Mouse (Mus musculus) CD4-positive helper T cell, adult 2 months (primary cell): ENCODE results near the gene Tgif2.
"Not testable (repeated sequence)": the region's sequence is repeated elsewhere in the genome, so short reads cannot be mapped to it uniquely, and the experiment has no call there.

Experiments
- DNase-seq: peaks from one replicate; pipeline ENCODE4 v3.0.0-alpha.2; 2012; ENCODE audit warnings: low read depth, missing footprints, low spot score

Tgif2 gene

DNA sequence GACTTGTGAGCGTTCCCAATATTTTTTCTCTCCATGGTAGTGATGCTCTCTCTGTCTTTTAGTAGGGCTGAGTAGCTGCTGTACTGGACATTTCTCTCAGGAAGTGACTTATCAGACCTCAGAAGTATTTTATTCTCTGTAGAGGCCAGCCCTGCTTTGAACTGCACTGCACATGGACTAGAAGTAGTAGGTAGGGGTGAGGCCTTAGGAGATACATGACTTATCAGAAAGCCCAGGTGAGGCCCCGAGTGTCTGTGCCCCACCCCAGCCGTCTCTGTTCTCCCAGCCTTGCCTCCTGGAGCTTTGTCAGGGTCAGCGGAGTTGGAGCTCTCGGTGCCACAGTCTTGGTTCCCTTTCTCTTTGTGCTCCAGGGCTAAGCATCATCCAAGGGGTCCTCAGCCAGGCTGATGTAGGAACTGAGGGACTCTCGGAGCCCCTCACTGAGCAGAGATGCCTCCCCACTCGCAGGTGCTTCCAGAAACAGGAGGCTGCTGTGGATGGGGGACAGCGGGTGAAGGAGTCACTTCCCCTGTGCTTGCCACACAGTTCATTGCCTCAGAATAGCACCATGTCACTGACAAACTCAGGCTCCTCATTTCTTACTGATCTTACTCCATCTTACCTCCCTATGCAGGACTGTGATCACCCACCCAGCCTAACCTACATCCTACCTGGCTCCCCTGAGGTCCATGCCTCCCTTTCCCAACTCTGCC, 34.4 kb downstream of the Tgif2 start:
- no peak for DNase-seq

DNA sequence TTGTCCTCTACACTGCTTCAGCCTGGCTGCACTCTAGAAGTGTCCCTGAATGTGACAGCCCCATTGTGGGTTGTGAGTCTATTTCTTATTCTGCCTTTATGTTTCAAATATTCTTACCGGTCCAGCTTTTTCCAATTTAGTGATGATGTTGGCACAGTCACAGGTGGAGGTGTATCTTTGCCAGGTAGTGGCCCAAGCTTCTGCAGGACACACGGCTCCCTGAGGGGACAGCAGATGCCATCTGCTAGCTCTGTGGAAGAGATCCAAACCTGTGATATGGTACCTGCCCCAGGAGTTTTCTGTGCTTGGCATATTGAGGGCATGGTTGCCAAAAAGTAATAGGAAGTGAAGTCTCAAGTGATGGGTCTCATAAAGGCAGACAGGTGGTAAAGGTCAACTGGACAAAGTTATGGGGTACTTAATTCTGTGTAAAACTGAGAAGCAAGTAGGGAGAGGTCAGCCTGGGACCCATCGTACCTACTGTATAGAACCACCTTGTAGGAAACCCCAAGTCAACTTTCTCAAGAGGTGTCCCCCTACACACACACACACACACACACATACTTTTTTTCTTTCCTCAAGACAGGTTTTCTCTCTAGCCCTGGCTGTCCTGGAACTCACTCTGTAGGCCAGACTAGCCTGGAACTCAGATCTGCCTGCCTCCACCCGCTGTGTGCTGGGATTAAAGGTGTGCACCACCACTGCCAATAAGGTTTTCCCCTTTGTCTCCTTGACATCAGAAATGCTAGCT, 35.1 kb downstream of the Tgif2 start:
- no peak for DNase-seq

DNA sequence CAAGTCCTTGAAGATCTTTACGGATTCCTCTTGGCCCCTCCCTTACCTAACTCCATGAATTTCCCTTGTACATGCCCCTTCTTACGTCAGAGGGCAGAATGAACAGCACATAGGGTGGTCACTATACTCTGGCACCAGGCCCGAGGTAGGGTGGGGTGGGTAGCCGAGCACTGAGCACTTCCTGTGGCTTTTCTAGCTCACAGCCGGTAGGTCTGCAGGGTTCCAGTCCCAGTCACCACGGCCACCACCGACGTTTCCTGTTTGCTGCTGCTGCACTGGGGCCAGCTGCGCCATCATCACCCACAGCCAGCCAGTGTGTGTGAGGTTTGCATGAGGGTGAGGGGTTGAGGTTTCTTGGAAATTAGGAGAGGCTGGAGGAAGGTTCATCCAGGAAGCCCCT, 37.9 kb downstream of the Tgif2 start:
- peak; percentile 81 for DNase-seq

DNA sequence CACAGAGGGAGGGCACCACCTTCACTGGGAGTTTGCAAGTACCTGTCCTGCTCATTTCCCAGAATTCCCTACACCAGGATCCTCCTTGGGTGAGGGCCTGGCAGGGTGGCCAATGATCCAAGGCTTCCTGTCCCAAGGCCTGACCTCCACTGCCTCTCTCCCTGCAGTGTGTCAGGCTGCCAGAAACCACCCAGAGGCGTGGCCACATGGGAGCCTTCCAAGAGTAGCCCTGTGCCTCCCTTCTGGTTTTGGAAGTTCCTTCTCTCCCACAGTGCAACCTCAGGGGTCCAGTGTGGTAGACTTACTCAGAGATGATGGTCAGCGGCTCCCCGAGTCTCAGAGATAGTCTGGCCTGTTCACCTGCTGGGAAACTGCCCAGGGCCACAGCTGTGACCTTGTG, 39.7 kb downstream of the Tgif2 start:
- DNase-seq, result no peak

DNA sequence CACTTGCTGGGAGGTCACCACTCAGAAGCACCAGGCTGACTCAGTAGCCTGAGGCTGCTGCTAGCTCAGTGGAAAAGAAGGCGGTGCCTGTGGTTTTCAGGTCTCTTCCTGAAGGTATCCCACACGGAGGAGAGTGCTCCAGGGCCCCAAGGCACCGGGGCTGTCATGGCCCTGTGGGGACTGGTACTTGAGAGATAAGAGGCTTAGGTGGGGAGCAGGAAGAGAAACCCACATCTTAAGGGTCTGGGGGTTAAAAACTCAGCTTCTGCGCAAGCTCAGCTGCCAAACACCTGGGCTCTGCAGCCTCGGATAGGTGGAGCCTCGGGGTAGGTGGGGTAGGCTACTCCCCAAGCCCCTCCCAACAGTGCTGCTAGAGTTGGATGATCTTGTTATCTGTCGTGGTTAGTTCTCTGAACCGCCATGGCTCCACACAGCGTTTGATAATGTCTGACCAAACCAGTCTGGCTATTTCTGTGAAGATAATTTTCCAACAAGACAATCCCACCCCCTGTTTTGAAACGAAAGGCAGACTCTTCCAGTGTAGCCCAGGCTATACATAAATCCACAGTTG, 42.7 kb downstream of the Tgif2 start:
- peak; percentile 89 for DNase-seq

DNA sequence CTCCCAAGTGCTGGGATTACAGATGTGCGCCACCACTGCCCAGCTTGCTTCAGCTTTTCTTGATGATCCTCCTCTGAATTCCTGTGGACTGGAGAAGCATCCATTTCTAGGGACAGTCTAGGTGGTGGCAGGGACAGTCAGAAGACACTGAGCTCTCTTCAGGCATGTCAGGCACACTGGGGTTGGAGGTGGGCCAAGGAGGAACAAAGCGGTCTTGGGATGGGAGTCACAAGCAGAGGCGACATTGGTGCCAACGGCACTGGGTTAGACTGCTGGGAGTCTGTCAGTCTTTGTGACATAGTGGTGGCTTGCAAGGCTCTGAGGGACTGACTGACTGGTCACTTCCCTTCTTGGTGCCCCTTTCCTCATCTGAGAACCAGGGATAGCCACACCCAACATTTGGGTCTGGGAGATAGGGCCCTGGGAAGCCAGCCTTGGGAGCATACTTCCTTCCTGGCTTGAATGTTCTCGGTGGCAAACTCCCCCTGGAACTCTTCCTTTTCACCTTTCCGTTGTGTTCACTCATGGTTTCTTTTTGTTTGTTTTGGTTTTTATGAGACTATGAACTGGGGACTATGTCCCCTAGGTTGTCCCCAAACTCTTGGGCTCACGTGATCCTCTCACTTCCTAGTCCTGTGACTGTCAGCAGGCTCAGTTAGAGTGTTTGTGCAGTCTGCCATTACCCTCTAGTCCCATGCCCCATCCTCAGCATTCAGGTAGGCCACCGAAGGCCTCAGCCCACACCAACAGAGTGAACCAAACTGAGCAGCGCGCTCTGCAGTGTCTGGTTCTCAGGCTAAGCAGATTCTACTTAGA, 44.8 kb downstream of the Tgif2 start:
- DNase-seq, result no peak

DNA sequence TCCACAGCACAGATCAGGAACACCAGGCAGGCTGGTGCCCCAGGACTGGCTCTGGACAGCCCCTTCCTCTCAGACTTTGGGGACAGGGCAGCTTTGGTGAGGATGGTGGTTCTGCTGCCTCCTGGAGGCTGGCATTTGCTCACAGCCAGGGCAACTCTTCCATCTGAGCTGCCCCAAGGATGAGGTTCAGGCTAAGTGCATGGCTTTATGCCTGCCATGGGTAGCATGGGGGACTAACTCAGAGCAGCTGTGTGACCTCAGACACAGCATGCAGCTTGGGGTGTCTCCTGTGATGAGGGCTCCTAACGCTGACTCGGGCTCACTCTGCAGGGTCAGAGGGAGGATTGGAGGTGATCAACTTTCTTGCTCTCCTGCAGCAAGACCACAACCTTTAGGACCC, 45.9 kb downstream of the Tgif2 start:
- DNase-seq, result not testable (repeated sequence)

DNA sequence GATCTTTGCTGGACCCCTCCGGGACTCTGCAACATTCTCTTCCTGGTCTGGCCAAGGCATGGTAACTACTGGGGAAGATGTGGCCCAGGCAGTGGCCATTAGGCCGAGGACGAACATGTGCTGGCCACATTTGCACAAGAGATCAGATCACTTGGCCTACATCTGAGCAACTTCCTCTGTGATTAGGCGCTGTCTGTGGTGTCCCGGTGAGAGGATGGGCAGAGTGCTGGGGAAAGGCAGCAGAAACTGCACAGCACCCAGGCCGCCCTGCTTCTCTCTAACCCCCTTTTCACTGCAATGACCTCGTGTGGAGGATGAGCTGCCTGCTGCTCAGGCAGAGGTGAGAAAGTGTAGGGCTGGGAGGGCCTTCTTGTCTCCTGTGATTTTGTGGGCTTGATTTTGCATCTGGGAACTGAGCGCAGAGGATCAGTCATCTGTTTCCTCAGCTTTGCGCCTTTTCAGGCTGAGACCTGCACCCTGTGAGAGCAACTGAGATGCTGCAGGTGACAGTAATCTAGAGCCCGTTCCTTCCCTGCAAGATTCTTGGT, 46.4 kb downstream of the Tgif2 start:
- peak; percentile 39 for DNase-seq

DNA sequence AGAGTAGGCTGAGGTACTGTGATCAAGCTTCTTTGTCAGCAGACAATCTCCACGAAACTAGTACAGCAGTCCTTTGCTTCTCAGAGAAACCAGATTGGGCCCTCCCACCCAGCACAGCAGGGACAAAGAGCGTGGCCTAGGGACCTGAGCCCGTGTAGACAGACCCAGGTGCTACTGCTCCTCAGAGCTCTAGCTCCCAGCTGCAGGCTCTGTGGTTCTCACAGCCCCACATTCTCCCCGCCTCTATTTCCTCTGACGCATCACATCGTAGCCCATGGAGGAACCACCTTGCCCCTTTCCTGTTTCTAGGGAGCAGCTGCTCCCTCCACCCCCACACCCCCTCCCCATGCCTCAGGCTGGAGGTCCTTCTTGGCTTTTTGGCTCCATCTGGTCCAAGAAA, 47.2 kb downstream of the Tgif2 start, which contains the start of gene Sla2:
TSS of gene Sla2 (minus strand) at position 176 of the 400 bp plus-strand sequence.
- DNase-seq, result peak; percentile 85

DNA sequence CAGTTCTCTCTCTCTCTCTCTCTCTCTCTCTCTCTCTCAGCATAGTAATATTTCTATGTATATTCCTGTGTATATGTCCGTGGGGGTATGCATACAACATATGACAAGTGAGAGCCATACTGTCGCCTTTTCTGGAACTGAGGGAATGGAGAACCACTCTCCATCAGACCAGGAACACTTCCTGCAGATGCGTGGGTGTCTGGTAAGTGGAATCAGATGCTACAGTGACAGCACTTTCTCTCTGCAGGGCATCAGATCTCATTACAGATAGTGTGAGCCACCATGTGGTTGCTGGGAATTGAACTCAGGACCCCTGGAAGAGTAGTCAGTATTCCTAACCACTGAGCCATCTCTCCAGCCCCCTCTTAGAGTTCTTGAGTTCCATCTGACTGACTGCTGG, 48.7 kb downstream of the Tgif2 start:
- DNase-seq, result no peak

DNA sequence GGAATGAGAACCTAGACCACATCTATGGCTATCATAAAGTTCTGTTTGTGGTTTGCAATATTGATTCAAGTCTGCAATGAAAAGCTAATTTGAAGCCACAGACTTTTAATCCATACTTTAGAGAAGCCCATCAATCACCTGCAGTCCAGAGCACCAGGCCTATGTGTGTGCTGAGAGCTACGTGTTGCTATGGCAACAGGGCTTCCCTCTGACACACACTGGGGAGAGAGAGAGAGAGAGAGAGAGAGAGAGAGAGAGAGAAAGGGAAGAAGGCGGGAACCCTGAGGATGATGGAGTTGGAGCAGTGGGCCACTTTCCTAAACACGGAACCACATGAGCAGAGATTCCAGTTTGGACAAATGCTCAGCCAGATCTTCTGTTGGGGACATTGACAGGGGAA, 52.4 kb downstream of the Tgif2 start:
- DNase-seq, result no peak

DNA sequence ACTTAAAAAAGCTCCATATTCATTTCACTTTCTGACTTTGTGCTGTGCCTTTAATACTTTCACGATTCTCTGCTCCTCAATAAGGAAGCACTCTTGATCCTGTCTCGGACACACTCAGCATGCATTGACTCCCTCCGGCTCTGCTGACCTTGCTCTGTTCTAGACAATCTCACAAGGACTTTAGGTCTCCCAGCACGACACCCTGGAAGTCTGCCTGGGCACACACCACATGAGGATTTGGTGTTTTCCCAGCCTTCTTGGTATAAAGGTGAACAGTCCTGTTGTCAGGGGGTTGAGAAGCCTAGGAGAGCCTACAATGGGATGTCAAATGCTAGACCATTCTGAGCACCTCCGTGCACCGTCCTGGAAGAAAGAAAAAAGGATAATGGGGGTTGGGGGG, 53.0 kb downstream of the Tgif2 start:
- DNase-seq, result no peak

DNA sequence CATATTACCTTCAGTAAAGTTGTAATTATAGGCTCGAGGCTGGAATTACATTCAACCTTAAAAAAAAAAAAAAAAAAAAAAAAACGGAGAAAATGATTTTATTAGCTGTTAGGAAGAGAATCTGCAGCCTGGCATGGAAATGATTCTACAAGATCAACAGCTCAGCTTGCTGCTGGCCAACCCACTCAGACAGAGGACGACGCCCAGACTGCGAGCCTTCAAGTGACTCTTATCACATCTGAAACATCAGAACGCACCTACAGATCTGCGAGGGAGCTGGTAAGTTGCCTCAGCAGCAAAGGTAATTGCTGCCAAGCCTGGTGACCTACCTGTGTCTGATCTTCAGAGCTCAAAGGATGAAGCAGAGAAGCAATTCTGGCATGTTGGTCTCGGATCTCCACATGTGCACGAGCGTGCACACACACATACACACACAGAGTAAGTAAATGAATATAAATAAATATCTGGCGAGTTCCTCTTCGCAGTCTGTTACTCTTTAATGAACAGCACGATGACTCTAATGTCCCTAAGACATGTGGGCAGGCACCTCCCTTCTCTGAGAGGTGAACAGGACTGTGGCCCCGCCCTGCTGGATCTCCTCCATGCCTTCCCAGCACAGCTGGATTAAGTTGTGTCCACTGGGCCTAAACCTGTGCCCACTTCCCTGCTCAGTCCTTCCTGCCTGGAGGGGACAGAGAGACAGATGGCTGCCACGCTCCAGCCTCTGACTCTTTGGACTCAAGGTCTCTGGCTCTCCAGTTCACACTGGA, 54.9 kb downstream of the Tgif2 start:
- DNase-seq, result no peak

DNA sequence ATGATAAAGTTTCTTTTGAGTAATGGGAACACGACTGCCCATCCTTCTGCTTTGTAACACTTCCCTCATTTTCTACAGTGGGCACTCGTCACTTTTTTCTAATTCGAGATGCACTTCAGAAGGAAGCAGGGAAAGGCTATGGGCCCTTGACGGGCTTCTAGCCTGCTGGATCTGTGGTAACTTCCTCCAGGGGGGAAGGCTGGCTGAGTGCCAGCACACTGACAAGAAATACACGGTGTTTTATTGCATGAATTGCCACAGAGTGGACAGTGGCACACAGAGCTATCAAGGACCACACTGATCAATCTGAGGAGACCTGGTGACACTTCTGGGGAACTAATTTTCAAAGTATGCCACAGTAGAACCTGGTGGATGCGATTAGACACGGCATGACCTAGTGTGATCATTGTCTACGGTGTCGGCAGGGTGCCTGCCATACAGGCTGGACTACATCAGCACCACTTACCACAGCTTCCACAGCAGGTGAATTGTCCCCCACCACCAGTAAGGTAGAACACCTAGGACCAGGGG, 56.6 kb downstream of the Tgif2 start:
- no peak for DNase-seq

DNA sequence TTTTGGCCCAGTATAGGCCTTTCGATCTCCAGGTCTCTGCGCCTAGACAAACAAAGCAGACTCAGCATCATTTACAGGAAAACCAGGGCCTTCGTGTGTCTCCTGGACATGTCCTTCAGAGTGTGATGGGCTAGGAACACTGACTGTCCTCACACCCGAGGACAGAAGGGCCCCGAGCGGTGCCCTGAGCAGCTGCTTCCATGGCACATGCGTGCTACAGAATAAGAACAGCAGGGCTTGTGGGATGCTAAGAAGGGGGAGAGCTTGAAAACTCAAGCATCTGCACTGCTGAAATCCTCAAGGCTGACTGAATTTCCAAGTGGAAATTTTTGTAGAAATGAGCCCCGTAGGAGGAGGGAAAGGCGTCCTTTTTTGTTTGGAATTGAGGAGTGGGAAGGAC, 57.2 kb downstream of the Tgif2 start:
- no peak for DNase-seq

DNA sequence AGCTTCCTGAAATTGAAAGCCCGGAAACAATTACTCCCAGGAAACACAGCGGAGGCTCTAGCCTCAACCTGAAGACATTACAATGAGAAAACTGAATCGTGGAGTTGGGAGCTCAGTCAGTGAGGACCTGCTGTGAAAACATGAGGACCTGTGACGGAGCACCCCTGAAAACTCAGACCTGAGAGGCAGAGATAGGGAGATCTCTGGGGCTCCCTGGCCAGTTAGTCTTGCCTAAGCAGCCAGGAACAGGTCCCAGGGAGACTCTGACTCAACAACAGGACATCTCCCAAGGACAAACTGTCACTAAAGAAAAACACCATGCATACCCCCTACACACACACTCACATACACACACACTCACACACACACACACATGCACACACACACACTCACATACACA, 58.6 kb downstream of the Tgif2 start:
- no peak for DNase-seq

DNA sequence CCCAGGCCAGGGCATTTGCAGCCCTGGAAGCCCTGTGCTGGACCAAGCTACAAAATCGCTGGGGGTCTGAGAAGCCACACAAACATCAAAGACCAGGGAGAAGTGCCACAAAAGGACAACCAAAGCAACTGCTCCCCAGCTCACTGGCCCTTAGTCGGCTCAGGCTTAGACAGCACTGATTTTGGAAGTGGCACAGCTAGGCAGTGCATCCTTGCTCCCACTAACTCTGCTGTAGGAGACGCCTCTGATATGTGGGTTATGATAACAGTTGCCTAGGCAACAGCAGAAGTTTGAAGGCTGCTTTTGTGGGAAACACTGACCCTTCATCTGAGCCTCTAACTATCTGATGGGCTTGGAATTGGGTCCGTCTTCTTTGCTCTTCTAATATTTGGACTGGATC, 59.4 kb downstream of the Tgif2 start:
- no peak for DNase-seq

DNA sequence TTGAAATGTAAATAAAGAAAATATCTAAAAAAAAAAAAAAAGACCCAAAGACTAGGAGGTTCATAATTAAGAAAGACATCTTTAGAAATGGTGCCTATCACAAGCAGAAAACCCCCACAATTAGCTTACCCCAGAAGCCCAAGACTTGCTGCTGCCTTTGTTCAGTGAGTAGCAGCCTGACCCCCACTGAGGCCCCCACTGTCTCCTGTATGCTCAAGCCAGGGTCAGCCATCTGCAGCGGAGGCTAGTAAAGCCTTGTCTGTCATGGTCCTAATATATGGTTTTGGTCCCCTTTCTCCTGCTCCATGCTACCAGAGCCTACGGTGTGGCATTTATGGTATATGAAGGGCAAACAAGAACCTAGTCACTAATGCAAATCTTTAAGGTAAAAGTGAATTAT, 61.5 kb downstream of the Tgif2 start:
- no peak for DNase-seq

DNA sequence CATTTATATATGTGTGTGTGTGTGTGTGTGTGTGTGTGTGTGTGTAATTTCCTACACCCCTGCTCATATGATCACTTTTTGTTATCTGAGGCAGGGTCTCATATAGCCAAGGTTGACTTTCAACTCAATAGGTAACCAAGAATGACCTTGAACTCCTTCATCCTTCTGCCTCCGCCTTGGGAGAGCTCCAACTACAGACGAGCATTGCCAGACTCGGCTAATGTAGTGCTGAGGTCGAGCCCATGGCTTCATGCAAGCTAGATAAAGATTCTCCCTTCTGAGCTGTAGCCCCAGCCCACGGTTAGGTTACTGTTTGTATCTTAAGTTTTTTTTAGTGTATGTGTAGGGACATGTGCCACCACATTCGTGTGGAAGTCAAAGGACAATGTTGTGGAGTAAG, 62.1 kb downstream of the Tgif2 start:
- no peak for DNase-seq

DNA sequence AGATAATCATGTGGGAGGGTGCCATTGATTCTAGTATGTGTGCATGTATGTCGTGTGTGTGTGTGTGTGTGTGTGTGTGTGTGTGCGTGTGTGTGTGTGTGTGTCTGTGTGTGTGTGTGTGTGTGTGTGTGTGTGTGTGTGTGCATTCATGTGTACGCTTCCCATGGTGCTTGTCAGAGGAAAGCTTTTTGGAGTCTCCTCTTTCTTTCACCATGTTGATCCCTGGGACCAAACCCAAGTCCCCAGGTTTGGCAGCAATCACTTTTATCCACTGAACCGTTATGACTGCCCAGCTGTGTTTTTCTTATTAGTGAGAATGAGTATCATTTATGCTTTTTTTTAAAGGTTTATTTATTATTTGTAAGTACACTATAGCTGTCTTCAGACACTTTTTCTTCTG, 62.6 kb downstream of the Tgif2 start:
- DNase-seq, result not testable (repeated sequence)

DNA sequence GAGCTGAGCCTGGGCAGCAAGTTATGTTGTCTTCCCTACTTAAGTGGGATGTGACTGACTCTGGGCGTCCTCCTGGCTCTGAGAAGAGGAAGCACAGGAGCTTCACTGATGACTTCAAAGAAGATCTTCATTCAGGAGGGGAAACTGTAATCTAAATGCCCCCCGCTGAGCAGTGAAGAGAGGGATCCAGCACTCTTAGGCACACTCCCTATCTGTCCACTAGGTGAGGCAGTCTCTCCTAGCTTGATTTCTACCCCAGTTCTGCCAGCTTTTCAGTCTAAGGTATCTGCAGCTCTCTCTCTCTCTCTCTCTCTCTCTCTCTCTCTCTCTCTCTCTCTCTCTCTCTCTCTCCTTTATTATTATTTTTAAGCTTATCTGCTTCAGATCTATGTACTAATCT, 63.6 kb downstream of the Tgif2 start:
- DNase-seq, result no peak
